Mouse (Mus musculus): ENCODE results near the gene Thap7.

- TF ChIP-seq EP300 (IDR thresholded peaks at IDR 0.05; ENCODE audit: low read depth) = no peak
- TF ChIP-seq CTCF (IDR thresholded peaks at IDR 0.05; ENCODE audit: low read depth) = no peak
Measured at GRCm38 (mm10) chr16:17564771-17565170, 33.8 kb upstream of the Thap7 start.
